Mouse (Mus musculus) urinary bladder, postnatal 4 days (tissue): ENCODE results near the gene Glyr1.

Experiments used
- DNase-seq, 2 experiments: peaks; one replicate each; pipeline ENCODE4 v3.0.0; 2021 to 2022; ENCODE audit warnings: low spot score in 2 of 2

Gene Glyr1

DNA sequence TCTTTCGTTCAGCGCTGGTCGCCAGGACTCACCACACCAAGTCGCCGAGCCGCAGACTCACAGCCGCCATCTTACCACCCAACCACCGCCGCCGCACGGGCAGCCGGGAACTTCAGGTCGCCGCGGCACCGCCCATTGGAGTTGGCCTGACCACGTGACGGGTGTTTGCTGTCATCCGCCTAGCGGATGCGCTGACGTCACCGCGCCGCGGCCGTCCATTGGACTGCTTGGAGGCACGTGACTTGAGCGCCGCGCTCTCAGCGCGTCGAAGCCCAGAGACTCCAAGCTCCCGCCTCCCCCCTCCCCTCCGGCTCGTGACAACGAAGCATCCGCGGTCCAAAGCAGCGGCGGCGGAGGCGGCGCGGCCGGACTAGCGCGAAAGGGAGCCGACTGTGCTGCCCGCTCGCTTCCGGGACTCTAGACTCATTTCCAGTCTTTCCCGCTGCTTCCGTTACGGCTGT, at the start of gene Glyr1, which contains the start of gene Ubn1:
TSS of gene Glyr1 (minus strand) at position 90 of the 461 bp plus-strand sequence.
TSS of gene Ubn1 (plus strand) at position 284 of the 461 bp plus-strand sequence.
- DNase-seq, result peak; percentile 98 to 99

DNA sequence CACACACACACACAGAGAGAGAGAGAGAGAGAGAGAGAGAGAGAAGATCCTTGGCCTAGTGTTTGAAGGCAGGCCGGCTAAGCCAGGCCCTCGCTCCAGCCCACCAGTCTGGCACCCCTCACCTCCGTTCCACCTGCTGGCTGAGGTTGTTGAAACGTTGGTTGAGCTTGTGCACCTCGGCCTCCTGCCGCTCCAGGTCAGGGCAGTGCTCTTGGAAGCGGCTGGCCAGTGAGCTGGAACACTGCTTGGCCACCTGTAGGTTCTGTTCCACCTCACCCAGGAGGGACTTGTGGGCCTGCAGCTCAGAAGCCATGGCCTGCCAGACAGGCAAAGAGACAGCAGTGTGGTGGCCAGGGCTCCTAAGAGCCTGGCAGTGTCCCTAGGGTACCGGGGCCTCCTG, 46.8 kb upstream of the Glyr1 start:
- DNase-seq, result no peak

DNA sequence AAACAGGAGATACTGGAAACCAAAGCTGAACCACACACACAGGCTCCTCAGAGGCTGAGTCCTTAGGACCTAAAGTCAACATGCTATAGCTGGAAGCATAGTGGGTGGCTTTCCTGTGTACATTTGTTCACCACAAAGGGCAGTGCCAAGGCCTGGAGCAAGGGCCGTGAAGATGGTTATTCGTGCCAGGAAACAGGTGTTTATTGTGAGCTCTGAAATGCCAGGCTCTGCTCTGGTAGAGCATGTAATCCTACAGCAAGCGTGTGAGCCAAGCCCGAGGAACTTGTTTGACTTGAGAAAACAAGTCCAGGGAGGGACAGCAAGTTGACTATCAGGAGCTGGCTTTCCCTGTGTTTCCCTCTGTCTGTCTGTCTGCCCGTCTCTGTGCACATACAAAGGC, 43.6 kb upstream of the Glyr1 start:
- DNase-seq, result no peak

DNA sequence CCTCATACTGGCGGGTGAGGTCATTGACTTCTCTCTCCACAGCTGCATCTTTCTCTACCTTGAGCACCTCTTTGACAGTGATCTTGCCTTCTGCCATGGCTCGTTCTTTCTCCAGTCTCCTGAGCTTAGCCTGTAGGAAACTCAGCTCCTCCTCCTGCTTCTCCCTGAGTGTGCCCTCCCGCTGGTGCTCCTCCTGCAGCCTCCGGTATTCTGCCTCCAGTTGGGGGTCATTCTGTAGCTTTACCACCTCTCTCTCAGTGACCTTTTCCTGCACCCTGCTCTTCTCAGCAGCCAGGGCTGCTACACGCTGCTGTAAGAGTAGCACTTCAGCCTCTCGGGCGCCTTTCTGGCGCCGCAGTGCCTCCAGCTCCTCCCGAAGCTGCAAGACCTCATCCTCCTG, 39.4 kb upstream of the Glyr1 start:
- peak in 1 of 2 experiments; percentile 54 for DNase-seq

DNA sequence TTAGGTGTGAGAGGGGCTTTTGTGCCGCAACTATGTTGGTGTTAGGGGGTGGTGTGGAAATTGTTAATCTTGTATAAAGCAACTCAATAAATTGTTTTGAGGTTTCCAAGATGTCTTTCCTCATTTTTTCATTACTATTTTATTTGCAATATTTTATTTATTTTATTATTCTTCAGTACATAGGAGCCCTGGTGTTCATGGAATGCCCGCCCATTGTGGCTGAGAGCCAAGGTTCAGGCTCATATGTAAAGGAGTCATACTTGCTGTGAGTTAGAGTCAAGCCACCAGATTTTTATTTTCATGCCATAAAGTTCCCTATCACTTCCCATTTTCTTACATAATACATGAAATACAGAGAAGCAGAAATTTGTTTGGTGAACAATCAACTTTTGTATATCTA, 36.5 kb upstream of the Glyr1 start:
- no peak for DNase-seq

DNA sequence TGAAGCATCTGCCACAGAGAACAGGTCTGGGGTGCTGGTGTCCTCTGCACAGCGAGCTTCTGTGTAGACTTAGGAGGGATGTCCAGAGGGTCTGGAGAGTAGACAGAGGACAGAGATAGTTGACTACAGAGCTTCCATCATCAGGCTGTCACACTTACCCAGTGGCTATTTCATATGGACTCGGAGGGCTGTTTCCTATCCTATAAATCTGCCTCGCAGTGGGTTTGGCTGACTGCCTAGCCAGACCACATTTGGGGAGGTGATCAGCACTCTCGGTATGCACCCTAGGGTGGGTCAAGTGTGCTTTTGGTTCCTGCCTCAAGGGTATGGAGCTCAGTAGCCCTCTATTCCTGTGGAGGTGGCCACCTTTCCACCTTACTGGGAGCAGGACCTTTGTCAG, 35.5 kb upstream of the Glyr1 start:
- no peak for DNase-seq

DNA sequence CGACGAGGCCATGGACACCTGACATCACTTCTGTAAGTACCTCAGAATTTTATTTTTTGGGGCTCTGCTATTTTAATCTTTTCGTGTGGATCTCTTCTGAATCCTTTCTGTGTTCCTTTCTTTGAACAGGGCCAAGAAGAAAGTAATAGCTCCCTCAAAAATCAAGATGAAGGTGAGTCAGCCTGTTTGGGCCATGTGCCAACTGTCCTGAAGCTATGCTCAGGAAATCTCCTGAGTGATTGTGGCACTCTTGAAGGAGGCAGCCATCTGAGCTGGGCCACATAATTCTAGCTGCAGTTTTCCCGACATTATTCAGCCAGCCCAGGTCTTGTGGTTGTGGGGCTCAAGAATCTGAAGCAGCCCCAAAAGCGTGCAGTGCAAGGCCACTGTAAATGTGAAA, 24.7 kb upstream of the Glyr1 start:
- DNase-seq, result no peak

DNA sequence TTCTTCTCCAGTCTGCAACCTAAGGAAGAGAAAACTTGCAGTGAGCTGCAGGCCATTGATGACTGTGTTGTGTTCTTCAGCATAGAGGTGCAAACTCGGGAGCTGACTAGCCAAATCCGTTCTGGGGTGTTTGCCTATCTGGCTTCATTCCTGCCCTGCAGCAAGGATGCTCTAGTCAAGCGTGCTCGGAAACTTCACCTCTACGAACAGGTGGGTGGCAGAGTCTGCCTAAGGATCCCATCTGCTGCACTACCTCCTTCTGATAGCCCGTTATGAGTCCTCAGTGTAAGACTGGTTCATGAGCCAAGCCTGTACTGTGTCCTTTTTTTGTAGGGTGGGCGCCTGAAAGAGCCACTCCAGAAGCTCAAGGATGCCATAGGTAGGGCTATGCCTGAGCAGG, 22.3 kb upstream of the Glyr1 start:
- DNase-seq, result no peak

DNA sequence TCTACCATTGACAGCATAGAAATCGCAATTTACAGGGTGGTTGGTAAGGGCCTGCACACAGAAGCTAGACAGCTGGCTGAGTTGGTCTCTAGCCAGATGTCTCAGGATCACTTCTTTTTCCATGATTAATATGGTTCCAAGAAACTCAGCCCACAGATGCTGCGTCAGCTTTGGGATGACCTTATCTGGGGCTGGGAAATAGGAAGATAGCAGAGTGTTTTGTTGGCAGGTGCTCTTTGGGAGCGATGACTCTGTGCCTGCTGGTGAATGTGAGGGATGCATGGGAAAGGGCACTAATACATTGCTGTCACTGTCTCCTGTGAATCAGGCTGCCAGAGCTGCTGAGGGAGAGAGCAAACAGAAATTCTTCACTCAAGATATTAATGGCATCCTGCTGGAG, 20.7 kb upstream of the Glyr1 start:
- DNase-seq, result no peak

DNA sequence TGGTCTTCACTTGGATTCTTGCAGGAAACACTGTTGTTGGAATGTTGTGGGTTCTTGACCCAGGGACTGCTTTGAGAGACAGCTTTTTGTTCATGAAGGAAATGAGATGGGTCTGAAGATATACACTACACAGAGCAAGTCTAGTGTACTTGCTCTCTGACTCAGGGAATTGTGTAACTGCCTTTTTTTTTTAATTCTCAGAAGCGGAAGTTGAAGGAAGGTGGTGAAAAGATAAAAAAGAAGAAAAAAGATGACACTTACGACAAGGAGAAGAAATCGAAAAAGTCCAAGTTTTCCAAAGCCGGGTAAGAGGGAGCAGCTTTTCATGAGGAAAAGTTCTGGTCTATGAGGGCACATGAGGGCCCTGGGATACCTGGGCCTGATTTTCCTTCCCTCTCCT, 13.8 kb upstream of the Glyr1 start:
- no peak for DNase-seq

DNA sequence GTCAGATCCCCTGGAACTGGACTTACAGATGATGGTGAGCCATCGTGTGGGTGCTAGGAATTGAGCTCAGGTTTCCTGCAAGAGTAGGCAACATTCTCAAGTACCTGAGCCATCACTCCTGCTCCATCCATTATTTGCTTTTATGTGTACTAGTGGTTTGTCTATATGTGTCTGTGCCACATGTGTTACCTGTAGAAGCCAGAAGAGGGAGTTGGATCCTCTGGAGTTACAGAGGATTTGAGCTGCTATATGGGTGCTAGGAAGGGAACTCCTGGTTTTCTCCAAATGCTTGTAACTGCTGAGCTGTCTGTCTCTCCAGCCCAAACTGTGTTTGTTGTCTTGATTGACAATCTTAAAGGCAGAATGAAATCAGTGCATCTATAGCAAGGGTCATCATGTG, 8.5 kb upstream of the Glyr1 start:
- DNase-seq, result no peak

DNA sequence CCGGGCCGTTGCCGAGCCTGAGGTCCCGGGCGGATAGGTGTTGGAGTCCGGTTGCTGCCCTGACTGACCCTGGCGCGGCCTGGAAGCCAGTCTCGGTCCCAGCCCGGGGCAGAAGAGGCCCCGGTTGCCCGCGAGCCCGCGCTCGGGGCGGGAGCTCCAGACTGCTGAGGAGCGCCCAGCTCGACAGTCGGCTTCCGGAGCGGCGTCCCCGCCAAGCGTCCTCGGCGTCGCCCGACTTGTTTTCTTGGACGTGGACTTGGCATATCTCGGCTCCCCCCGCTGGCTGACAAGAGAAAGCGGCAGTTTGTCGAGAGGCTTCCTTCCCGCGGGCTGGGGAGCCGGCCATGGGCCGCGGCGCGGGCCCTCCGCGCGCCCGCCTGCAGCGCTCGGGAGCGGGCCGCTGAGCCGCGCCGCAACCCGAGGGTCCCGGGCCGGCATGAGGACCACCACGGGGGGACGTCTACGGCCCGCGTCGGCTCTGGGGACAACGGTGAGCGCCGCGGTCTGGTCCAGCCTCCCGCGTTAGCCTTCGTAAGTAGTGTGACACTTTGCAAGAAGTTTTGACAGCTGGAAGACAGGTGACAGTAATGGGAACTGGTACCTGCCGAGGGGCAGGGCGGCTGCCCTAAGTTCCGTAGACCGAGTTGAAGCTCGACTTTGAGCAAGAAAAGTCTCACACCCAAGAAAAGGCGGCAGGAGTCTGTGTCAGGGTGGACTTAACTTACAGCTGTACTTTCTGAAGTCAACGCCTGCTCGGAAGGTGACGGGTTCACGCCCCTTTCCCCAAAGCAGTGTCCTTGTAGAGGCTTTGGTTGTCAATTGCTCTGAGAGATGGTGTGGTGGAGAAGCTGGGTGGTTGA, 818 bp upstream of the Glyr1 start:
- DNase-seq, result peak; percentile 73 to 79

DNA sequence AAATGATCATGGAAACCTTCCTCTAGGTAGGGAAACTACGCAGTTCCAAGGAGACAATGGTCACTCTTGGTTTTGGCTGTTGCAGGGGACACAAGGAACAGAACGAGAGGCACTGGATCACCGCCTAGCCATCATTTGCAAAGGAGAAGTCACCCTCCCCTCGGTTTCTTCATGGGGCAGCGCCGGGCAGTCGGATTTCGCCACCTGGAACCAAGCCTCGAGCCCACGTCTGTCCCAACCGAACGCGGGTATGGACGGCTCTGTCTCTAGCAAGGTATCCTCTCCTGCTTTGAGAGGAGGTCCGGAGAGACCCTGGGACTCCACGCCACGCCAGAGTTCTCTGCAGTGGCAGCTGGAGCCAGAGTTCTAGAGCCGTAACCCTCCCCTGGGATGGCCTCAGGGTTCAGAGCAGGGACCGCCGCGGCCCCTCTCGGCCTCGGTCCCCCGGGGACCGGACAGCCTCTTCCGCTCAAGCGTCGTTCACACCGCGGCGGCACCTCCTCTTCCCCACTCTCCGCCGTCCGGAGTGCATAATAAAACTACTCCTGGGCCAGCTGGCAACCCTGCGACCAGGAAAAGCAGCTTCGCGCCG, 385 bp downstream of the Glyr1 start:
- no peak for DNase-seq

DNA sequence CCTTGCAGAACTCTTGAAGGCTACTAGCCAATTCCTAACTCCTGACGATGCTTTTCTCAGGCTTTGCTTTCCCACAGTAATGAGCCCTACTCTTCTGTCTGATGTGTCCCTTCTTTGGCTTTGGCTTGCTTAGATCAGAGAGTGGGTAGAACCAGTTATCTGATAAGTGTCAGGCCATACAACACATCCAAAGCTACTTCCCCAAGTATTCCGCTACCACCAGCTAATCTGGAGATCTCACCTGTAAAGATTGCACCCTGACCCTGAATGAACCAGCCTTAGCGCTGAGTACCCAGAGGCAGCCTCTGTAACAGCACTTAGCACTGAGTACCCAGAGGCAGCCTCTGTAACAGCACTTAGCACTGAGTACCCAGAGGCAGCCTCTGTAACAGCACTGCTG, 4.3 kb downstream of the Glyr1 start:
- no peak for DNase-seq

DNA sequence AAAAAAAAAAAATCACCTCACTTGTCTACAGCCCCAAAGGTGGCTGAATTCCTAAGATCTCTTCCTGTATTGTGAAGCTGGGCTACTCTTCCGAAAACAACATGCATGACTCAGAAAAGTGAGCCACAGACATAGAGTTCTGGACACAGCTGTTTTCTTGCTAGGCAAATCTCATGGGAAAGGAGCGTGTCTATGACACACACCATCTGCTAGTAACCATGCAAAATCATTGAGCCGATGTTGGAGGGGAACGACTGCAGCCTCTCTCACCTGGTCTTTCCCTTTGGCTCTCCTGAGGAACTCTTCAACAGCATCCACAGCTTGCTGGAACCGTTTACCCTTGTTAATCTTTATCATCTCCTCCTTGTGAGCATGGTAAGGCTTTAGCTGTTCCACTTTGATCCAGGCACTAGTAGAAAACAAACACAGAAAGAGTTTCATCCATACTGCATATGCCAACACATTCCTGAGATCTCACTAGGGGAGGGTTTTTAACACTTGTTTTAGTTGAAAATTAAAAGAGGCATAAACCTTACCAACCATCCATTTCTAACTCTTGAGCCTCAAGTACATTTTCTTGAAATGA, 12.9 kb downstream of the Glyr1 start:
- DNase-seq, result no peak

DNA sequence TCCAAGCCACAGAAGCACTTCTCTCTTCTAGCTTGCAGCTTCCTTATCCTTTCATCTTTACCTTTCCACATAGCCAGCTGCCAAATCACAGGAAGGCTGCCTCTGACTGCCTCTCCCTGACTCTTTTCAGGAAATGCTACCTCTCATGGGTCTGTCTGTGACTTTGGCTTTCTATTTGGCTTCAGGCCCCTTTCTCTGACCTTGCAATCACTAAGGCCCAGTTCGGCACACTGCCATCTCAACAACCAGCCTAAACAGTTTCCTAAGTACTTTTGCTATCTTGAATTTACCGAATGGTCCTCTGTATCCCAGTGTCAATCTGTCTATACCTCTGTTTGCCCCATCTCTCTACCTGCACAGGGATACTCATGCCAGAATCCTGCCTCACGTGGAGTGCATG, 14.1 kb downstream of the Glyr1 start:
- no peak for DNase-seq

DNA sequence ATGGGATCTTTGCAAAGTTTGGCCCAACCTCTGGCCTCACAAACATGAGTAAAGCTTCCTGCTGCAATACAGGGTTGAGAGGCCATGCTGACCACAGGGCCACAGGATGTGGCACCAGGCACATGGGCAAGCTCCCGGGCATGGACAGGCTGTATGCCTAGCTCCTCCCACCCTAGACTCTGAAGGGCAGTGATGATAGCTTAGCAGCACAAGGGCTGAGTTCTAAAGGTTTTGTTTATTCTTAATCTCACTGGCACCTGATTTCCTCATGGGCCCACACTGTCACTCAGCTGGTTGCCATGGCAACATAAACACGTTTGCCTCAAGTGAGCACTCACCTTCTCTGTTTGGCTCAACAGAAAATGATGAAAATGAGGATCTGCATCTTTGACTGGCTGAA, 19.8 kb downstream of the Glyr1 start:
- no peak for DNase-seq

DNA sequence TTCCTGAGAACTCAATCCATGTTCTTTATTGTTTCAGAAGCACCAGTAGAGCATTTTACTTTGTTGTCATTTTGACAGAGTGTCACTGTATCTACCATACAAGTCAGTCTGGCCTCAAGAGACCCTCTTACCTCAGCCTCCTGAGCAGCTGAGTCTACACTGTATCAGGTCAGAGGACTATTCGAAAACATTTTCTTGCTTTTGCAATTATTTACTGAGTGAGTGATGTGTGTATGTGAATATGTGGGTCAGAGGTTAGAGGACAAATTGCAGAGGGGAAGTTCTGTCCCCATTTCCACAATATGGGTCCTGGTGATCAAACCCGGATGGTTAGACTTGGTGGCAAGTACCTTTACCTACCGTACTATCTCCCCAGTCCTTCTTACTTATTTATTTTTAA, 25.6 kb downstream of the Glyr1 start:
- DNase-seq, result no peak

DNA sequence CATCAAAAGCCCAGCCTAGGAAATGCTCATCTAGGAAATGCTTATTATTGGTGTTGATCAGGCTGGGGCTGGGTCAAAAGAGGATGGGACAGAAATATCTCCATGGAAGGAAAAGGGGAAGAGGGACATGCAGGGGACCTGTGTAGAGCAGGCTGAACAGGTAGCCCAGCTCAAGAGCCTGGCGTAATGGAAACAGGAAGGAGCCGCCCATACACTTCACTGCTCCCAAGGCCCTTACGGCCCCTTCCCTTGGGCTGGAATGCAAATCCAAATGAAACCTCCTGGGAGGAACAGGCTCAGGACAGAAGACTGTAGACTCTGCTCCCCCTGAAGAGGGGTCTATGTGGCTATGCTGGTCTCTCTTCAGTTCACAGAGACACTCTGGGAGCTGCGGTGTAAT, 35.1 kb downstream of the Glyr1 start:
- no peak for DNase-seq

DNA sequence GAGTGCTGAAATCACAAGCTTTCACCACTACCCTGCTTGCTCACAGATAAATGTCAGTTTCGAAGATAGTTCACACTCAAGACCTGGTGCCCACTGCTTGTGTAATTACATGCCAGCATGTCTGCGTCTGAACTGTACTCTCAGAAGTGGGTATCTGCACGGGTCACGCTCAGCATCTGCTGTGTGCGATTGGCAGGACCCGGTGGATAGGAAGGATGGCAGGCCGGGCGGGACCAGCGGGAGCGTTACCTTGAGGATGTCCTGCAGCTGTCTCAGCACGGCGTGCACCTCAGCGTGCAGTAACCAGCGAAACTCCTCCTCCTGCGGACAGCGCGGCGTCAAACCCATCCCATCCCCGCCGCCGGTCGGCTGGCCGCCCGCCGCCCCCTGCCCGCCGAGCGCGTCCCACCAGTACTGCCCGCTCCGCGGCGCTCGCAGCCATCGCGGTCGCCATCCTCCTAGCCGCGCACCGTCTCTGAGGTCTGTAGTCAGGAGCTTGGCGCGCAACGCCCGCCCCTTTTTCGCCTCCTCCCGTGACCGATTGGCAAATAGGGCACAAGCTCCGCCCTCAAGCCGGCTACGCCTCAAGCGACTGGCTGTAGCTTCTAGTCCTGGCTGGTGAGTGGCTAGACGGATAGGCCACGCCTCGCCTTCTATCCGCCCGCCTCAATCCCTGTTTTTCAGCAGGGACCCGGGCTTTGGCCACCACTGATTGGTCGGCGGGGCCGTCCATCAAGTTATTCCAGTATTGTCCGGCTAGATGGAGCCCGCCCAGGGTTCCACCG, 36.4 kb downstream of the Glyr1 start, which contains the start of gene Rogdi:
TSS of gene Rogdi (minus strand) at position 500 of the 785 bp plus-strand sequence.
- peak; percentile 97 for DNase-seq

DNA sequence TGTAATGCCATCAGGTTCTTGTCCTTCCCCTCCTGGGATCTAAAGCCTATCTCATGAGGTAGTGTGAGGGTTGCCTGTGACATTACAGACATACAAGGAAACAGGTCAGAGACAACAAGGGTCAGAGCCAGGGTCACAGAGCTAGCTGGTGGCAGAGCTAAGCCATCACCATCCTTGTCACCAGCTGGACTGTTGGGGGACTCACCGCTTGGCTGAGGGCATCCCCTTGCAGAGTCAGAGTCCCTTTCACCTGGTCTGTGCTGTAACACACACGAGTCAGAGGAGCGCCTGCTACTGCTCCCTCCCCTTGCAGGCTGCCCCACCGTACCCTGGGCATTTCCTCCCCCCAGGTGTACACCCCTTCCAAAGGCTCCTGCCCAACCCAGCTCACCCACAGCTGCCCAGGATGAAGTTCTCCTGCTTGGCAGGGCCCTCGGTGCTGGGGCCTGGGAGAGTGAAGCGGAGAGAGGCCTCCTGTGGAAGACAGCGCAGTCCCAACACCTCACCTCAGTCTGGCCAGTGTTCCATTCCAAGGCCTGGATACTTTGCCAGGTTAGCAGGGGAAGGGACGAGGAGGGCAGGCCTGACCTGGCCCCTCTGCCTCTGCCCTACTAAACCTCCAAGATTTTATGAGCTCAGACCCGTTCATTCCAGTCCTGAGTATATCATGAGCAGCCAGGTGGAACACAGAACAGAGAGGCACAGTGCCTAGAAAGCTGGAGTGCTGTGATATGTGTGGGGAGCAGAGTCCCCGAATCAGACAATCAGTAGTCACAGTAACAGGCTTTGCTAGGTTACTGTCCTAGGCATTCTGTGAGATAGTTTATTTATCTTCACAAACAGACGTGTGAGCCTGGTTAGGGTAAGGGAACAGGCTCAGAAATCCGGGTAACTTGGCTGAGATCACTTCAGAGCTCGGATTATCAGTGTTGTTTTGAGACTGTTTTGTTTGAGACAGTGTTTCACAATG, 37.3 kb downstream of the Glyr1 start:
- no peak for DNase-seq
